Mouse (Mus musculus): Measurements from ENCODE around the gene Gm20867. TPM values are rescaled to one million over a fixed set of nuclear protein-coding genes. Genes with fewer than 3 reads are reported as not detected.
"Not testable (repeated sequence)": the region's sequence is repeated elsewhere in the genome, so short reads cannot be mapped to it uniquely, and the experiment has no call there.

The Gm20867 gene
- polyA plus RNA-seq (2014; fragmentation: Nextera tagmentation; extraction: Ambion mirVana) = not detected in 2 replicates

- H3K9me3 ChIP-seq (ENCODE audit: control insufficient read depth, low read length); H3K4me2 ChIP-seq (replicated peaks; ENCODE audit: low read depth, low read length); H3K4me3 ChIP-seq (ENCODE audit: low read length); H3K36me3 ChIP-seq (ENCODE audit: control insufficient read depth, insufficient read depth, low read length); H3K9ac ChIP-seq (ENCODE audit: low read depth, low read length); ATAC-seq (ENCODE audit: low FRiP score, low TSS enrichment); H3K27ac ChIP-seq (ENCODE audit: low read depth, low read length); H3K27me3 ChIP-seq (ENCODE audit: control insufficient read depth, insufficient read depth, low read length); H3K4me1 ChIP-seq (ENCODE audit: control insufficient read depth, insufficient read depth, low read length): not testable (repeated sequence)
- WGBS = no CpG with 5 or more reads among the region's 3 CpGs
Observed at GRCm38 (mm10) chrY:77963104-77963503, at the start of gene Gm20867. TSS of gene Gm20867 (minus strand) at chrY:77963204.

Other genes starting within 250 kb of the Gm20867 start
- gene Gm29564, start 249.8 kb upstream of the Gm20867 start, polyA plus RNA-seq (2014; fragmentation: Nextera tagmentation; extraction: Ambion mirVana) = not detected in 2 replicates

Measured in kidney, embryonic 14.5 days (tissue).